Mouse (Mus musculus) megakaryocyte progenitor cell, adult 5-6 weeks (primary cell): ENCODE measurements around the gene Olfr231. TPM values are rescaled to one million over a fixed set of nuclear protein-coding genes. Genes with fewer than 3 reads are reported as not detected.

Experiments
- ATAC-seq: replicated peaks from 2 replicates; pipeline ENCODE4 v1.8.0; 2016; ENCODE audit warnings: mild to moderate bottlenecking, moderate TSS enrichment, inconsistent platforms; ENCODE audit not compliant: poor library complexity
- total RNA-seq, 2 experiments: library from RNA; stranded (forward) in 1 of 2; stranded (reverse) in 1 of 2; fragments of 157-497, 149-512 nt in 1 of 2; fragments of 200-1000 nt in 1 of 2; gene quantifications; 2 replicates each; pipeline versions ENCODE4 v1.2.3 to v1.2.4; 2015 to 2017

Olfr231 gene
- total RNA-seq (2015) (not detected in 2 replicates), total RNA-seq (2017) (not detected in 2 replicates)

DNA sequence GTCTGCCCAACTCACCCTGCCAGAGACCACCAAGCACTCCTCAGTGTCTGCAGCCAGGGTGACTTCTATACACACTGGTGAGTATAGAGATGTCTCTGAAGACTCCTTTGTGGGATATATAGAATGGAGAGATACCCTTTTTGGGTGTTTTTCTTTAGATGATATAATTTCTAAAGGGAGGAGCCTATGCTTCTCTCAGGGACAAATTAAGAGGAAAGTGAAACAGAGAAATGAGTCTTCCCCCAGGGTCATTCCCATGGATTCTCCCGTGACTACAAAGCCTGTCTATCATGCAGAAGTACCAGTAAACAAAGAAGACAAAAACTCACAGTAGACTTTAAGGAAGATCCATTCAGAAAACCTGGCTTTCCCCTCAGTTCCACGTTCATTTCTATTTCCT is at the start of gene Olfr231:
Olfr231 (minus strand) TSS at position 101 of the 400 bp plus-strand sequence.
- ATAC-seq = no peak

- ATAC-seq = peak; percentile 29; the same call in 1 of the 2 replicates
Observed at GRCm38 (mm10) chr1:174169024-174169423, 48.1 kb upstream of the Olfr231 start.

- peak; percentile 93 for ATAC-seq
Observed at GRCm38 (mm10) chr1:174159095-174159494, 38.1 kb upstream of the Olfr231 start.

GRCm38 (mm10) chr1:174158512-174158911 is 37.5 kb upstream of the Olfr231 start:
- ATAC-seq = peak; percentile 35

DNA sequence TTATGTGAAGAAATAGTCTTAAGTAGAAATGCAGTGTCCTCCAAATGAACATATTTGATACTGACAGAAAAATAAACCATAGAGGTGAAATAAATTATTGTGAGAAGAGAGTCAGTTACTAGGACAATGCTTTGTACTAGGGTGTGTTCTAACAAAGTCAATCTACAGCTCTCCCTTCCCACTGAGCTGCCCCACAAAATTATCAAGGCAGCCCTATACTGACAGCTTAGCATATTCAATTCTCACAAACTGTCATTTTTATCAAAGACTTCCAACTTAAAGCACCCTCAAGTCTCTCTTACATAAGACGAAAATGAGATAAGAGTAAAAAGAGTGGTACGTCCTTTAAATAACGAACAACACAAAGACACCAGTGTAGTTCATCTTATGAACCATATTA is 36.7 kb upstream of the Olfr231 start:
- peak; percentile 37; the same call in 1 of the 2 replicates for ATAC-seq

- no peak for ATAC-seq
Observed at GRCm38 (mm10) chr1:174155333-174155732, 34.4 kb upstream of the Olfr231 start, which contains the start of gene Olfr420. Olfr420 (plus strand) TSS chr1:174155633.

GRCm38 (mm10) chr1:174149289-174149688 is 28.3 kb upstream of the Olfr231 start:
- no peak for ATAC-seq

GRCm38 (mm10) chr1:174146696-174147095 is 25.7 kb upstream of the Olfr231 start:
- ATAC-seq = no peak

DNA sequence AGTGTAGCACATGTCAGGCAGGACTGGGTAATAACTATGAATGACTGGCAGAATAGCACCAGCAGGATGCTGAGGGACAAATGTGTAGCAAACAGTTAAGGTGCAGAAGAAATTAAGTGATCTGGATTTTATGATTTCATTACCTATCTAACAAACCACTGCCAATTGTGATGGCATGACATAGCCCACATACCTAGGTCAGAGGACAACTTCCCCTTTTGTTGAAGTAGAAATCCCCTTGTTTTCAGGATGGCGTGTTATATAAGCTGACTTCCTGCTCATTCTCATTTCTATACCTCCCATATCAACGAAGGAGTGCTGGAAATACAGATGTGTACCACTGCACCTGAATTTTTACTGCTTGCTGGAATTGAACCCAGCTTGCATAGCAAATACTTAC is 20.4 kb upstream of the Olfr231 start:
- peak; percentile 29; the same call in 1 of the 2 replicates for ATAC-seq

DNA sequence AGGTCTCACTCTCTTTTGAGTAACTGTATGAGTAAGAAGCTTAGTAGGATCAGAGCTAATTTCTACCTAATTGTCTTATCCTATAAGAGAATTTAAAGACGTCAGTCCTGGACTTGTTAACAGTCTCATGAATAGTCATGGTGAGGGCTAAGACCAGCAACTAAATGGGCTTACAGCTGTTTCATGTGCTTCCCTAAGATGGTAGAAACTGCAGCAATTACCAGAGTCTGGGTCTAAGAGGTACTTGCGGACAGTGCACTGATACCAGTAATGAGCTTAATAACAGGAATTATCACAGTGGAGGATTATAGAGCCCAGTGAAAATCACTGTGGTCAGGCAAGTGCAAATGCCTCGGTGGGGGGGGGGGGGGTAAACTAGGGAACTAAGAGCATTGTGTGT is 11.0 kb upstream of the Olfr231 start:
- no peak for ATAC-seq

GRCm38 (mm10) chr1:174131217-174131616 is 10.3 kb upstream of the Olfr231 start, which contains the start of gene Olfr424:
Olfr424 (plus strand) TSS chr1:174131517.
- no peak for ATAC-seq

DNA sequence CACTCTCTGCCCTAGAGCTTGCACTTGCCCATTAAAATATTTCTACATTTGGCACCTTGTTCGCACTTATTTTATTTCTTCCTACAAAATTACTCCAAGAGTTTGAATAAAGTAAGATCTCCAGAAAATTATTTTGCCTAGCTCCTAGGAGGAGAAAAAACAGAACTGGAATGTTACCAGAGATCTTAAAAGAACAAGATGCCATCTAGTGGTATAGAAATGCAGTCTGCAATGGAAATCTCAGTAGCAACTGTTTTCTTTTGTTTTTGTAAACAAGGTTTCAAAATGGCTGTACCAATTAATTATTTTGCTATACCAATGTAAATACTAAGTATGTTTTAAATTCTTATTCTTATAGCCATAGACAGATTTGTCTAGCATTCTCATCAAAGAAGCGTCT is 17.2 kb downstream of the Olfr231 start:
- peak; percentile 68 for ATAC-seq

DNA sequence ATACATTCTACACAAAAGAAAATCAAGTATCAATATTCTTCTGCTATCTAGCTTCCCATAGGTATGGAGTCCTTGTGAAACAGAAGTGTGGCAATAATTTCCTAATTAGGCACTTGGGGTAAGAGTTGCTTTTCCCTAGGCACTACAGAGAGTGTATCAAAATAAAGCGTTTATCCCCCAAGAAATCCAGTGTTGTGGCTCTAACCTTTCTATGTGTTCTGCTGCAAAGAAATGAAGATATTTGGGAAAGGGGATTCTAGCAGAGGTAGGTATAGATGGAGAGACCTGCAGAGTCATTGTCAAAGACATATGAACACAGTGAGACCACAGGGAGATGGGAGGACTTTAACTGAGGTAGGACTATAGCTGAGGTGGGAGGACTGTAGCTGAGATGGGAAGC is 24.4 kb downstream of the Olfr231 start, which contains the start of gene Olfr427:
Olfr427 (plus strand) TSS at position 301 of the 400 bp plus-strand sequence.
- ATAC-seq = no peak; the same call in 1 of the 2 replicates

GRCm38 (mm10) chr1:174084031-174084430 is 36.9 kb downstream of the Olfr231 start, which contains the start of gene Olfr429:
Olfr429 (plus strand) TSS chr1:174084331.
- ATAC-seq = no peak

- no peak for ATAC-seq
Observed at GRCm38 (mm10) chr1:174066305-174066704, 54.7 kb downstream of the Olfr231 start, which contains the start of gene Olfr430. Olfr430 (plus strand) TSS chr1:174066605.

Other genes with a start within 250 kb of the Olfr231 start
- 6.8 and 13.6 TPM in 2 replicates for gene Ifi211, start 208.1 kb downstream of the Olfr231 start, total RNA-seq (2015)
- 13.6 and 14.5 TPM in 2 replicates for gene Ifi211, start 208.1 kb downstream of the Olfr231 start, total RNA-seq (2017)
- gene Mndal, start 178.7 kb downstream of the Olfr231 start, total RNA-seq (2015) = 112 and 113 TPM in 2 replicates
- gene Mndal, start 178.7 kb downstream of the Olfr231 start, total RNA-seq (2017) = 70.3 and 92.9 TPM in 2 replicates
- 59.5 and 87.9 TPM in 2 replicates for gene Ifi203, start 178.5 kb downstream of the Olfr231 start, total RNA-seq (2015)
- gene Ifi203, start 178.5 kb downstream of the Olfr231 start, total RNA-seq (2017) = 29.0 and 43.0 TPM in 2 replicates
- not detected in 2 replicates for gene Ifi202b, start 138.4 kb downstream of the Olfr231 start, total RNA-seq (2015)
- not detected in 2 replicates for gene Ifi202b, start 138.4 kb downstream of the Olfr231 start, total RNA-seq (2017)
- 5.5 and 7.7 TPM in 2 replicates for gene Ifi205, start 89.4 kb downstream of the Olfr231 start, total RNA-seq (2015)
- gene Ifi205, start 89.4 kb downstream of the Olfr231 start, total RNA-seq (2017) = 1.8 and 6.5 TPM in 2 replicates
- 0.27 TPM in 1 of 2 replicates, not detected in the other for gene Olfr433, start 80.5 kb downstream of the Olfr231 start, total RNA-seq (2015)
- 0.12 and 0.17 TPM in 2 replicates for gene Olfr433, start 80.5 kb downstream of the Olfr231 start, total RNA-seq (2017)
- not detected in 2 replicates for gene Olfr432, start 72.0 kb downstream of the Olfr231 start, total RNA-seq (2015)
- under 0.01 TPM in 1 of 2 replicates, not detected in the other for gene Olfr432, start 72.0 kb downstream of the Olfr231 start, total RNA-seq (2017)
- not detected in 2 replicates for gene Olfr430, start 54.6 kb downstream of the Olfr231 start, total RNA-seq (2015)
- gene Olfr430, start 54.6 kb downstream of the Olfr231 start, total RNA-seq (2017) = not detected in 2 replicates
- gene Olfr429, start 36.8 kb downstream of the Olfr231 start, total RNA-seq (2015) = not detected in 2 replicates
- not detected in 2 replicates for gene Olfr429, start 36.8 kb downstream of the Olfr231 start, total RNA-seq (2017)
- gene Olfr427, start 24.3 kb downstream of the Olfr231 start, total RNA-seq (2015) = not detected in 2 replicates
- not detected in 2 replicates for gene Olfr427, start 24.3 kb downstream of the Olfr231 start, total RNA-seq (2017)
- gene Olfr424, start 10.4 kb upstream of the Olfr231 start, total RNA-seq (2015) = not detected in 2 replicates
- not detected in 2 replicates for gene Olfr424, start 10.4 kb upstream of the Olfr231 start, total RNA-seq (2017)
- not detected in 2 replicates for gene Olfr420, start 34.5 kb upstream of the Olfr231 start, total RNA-seq (2015)
- not detected in 2 replicates for gene Olfr420, start 34.5 kb upstream of the Olfr231 start, total RNA-seq (2017)
- gene Spta1, start 51.6 kb upstream of the Olfr231 start, total RNA-seq (2015) = 1.3 and 4.1 TPM in 2 replicates
- 5.9 and 9.9 TPM in 2 replicates for gene Spta1, start 51.6 kb upstream of the Olfr231 start, total RNA-seq (2017)
- gene Olfr419, start 130.9 kb upstream of the Olfr231 start, total RNA-seq (2015) = not detected in 2 replicates
- gene Olfr419, start 130.9 kb upstream of the Olfr231 start, total RNA-seq (2017) = not detected in 2 replicates
- gene Mptx1, start 209.4 kb upstream of the Olfr231 start, total RNA-seq (2015) = not detected in 2 replicates
- gene Mptx1, start 209.4 kb upstream of the Olfr231 start, total RNA-seq (2017) = not detected in 2 replicates
- 0.42 and 2.4 TPM in 2 replicates for gene Olfr417, start 244.0 kb upstream of the Olfr231 start, total RNA-seq (2015)
- gene Olfr417, start 244.0 kb upstream of the Olfr231 start, total RNA-seq (2017) = 0.44 and 0.67 TPM in 2 replicates